Mouse (Mus musculus) pancreas, adult 10 weeks (tissue): ENCODE data around the gene Perp. TPM values are rescaled to one million over a fixed set of nuclear protein-coding genes. Genes with fewer than 3 reads are reported as not detected.

Experiments
- polyA plus RNA-seq: library from polyadenylated mRNA; stranded (reverse); fragments of 350-450 nt; fragmentation: Illumina TruSeq; extraction: RNeasy Lipid Tissue Mini Kit (QIAGEN cat#74804); gene quantifications from one replicate; pipeline ENCODE4 v1.2.3, GENCODE M21; 2015; ENCODE audit warnings: low read depth, low replicate concordance; ENCODE audit not compliant: insufficient read depth

The Perp gene
- polyA plus RNA-seq = 9.2 TPM

GRCm38 (mm10) chr10:18844441-18845286 is at the start of gene Perp:
Perp (plus strand) TSS chr10:18845020.

Other genes with a start within 250 kb of the Perp start
- gene Arfgef3, start 101.1 kb upstream of the Perp start, polyA plus RNA-seq = 2.9 TPM
- not detected for gene Gm4922, start 58.2 kb upstream of the Perp start, polyA plus RNA-seq
- 1.6 TPM for gene Tnfaip3, start 170.6 kb downstream of the Perp start, polyA plus RNA-seq